Mouse (Mus musculus) CH12.LX (cell line): ENCODE results near the gene Camta1. TPM values are rescaled to one million over a fixed set of nuclear protein-coding genes. Genes with fewer than 3 reads are reported as not detected.

Experiments used
- DNase-seq: peaks from one replicate; pipeline ENCODE4 v3.0.0-alpha.2; 2013; ENCODE audit errors: extremely low read depth
- H3K27ac ChIP-seq: 2 replicates; pipeline ENCODE4 v1.5.1; 2012; ENCODE audit warnings: low read depth, mild to moderate bottlenecking, control low read depth, moderate library complexity; ENCODE audit not compliant: insufficient read depth
- H3K27me3 ChIP-seq: replicated peaks from 2 replicates; pipeline ENCODE3; 2012; ENCODE audit warnings: inconsistent platforms
- H3K36me3 ChIP-seq, 2 experiments: replicated peaks in 1 of 2; 2 replicates each; pipeline versions ENCODE3 to v1.6.1; 2012; ENCODE audit warnings: inconsistent platforms in 1 of 2, low read length in 1 of 2, mild to moderate bottlenecking in 1 of 2, mixed read lengths in 1 of 2, moderate library complexity in 1 of 2; ENCODE audit not compliant: control insufficient read depth in 1 of 2, insufficient read depth in 1 of 2
- H3K4me1 ChIP-seq, 2 experiments: 2 replicates each; pipeline ENCODE4 v1.6.1; 2012; ENCODE audit warnings: inconsistent platforms in 1 of 2, moderate library complexity in 1 of 2; ENCODE audit not compliant: insufficient read depth in 2 of 2, control insufficient read depth in 1 of 2
- H3K4me2 ChIP-seq: 2 replicates; pipeline ENCODE4 v1.6.1; 2012; ENCODE audit warnings: low read depth, mild to moderate bottlenecking, control low read depth; ENCODE audit not compliant: poor library complexity, insufficient read depth, severe bottlenecking
- H3K4me3 ChIP-seq, 3 experiments: fragments of 150-350 bp in 1 of 3; sonication (generic) in 1 of 3; replicated peaks in 1 of 3; 2 replicates each; pipeline versions ENCODE3 to v1.5.1; 2011 to 2012; ENCODE audit warnings: low read depth in 2 of 3, low read length in 2 of 3, mild to moderate bottlenecking in 2 of 3, moderate library complexity in 2 of 3, control low read depth in 1 of 3, improper control_type of control experiment in 1 of 3, inconsistent platforms in 1 of 3, mixed read lengths in 1 of 3; ENCODE audit not compliant: poor library complexity in 1 of 3
- H3K79me2 ChIP-seq: replicated peaks from 2 replicates; pipeline ENCODE4 v1.6.1; 2012; ENCODE audit warnings: mild to moderate bottlenecking, moderate library complexity; ENCODE audit not compliant: control insufficient read depth, poor library complexity, insufficient read depth, severe bottlenecking; ENCODE audit errors: extremely low read depth
- H3K9ac ChIP-seq: 2 replicates; pipeline ENCODE4 v1.6.1; 2012; ENCODE audit warnings: low read depth, mild to moderate bottlenecking, control low read depth, moderate library complexity; ENCODE audit not compliant: insufficient read depth
- H3K9me3 ChIP-seq: replicated peaks from 2 replicates; pipeline ENCODE3; 2012; ENCODE audit warnings: low read length, inconsistent platforms, mixed read lengths
- CTCF ChIP-seq, 2 experiments: IDR thresholded peaks in 1 of 2; conservative IDR thresholded peaks in 1 of 2; 2 replicates each; pipeline ENCODE4 v1.5.1; 2011 to 2012; ENCODE audit warnings: low read depth in 2 of 2, low read length in 2 of 2, improper control_type of control experiment in 1 of 2, inconsistent platforms in 1 of 2, mild to moderate bottlenecking in 1 of 2, moderate library complexity in 1 of 2
- E2F4 ChIP-seq: IDR thresholded peaks from 2 replicates; pipeline ENCODE4 v1.6.1; 2011; ENCODE audit warnings: low read depth, low read length, improper control_type of control experiment; ENCODE audit not compliant: insufficient replicate concordance
- ETS1 ChIP-seq: conservative IDR thresholded peaks from 2 replicates; pipeline ENCODE4 v1.6.1; 2012; ENCODE audit warnings: low read depth, mild to moderate bottlenecking, inconsistent platforms, low read length, improper control_type of control experiment, moderate library complexity
- HCFC1 ChIP-seq: IDR thresholded peaks from 2 replicates; pipeline ENCODE4 v1.6.1; 2012; ENCODE audit warnings: low read depth, mild to moderate bottlenecking, inconsistent platforms, low read length, improper control_type of control experiment
- JUND ChIP-seq: conservative IDR thresholded peaks from 2 replicates; pipeline ENCODE4 v1.6.1; 2011; ENCODE audit warnings: low read depth, low read length, improper control_type of control experiment
- MAFK ChIP-seq: IDR thresholded peaks from 2 replicates; pipeline ENCODE4 v1.6.1; 2011; ENCODE audit warnings: low read length, improper control_type of control experiment; ENCODE audit not compliant: insufficient replicate concordance
- MAZ ChIP-seq: IDR thresholded peaks from 2 replicates; pipeline ENCODE4 v1.6.1; 2012; ENCODE audit warnings: low read depth, mild to moderate bottlenecking, inconsistent platforms, low read length, improper control_type of control experiment, moderate library complexity
- MXI1 ChIP-seq: IDR thresholded peaks from 2 replicates; pipeline ENCODE4 v1.6.1; 2011; ENCODE audit warnings: mild to moderate bottlenecking, low read depth, low read length, improper control_type of control experiment
- NELFE ChIP-seq: IDR thresholded peaks from 2 replicates; pipeline ENCODE4 v1.6.1; 2011; ENCODE audit warnings: low read depth, low read length, improper control_type of control experiment
- PAX5 ChIP-seq: IDR thresholded peaks from 2 replicates; pipeline ENCODE4 v1.6.1; 2012; ENCODE audit warnings: low read length, inconsistent platforms, mixed read lengths
- POLR2A ChIP-seq: IDR thresholded peaks from 2 replicates; pipeline ENCODE4 v1.6.1; 2011; ENCODE audit warnings: low read depth, mild to moderate bottlenecking, improper control_type of control experiment, low read length
- SMC3 ChIP-seq: IDR thresholded peaks from 2 replicates; pipeline ENCODE4 v1.6.1; 2011; ENCODE audit warnings: low read depth, low read length, improper control_type of control experiment
- TBP ChIP-seq: conservative IDR thresholded peaks from 2 replicates; pipeline ENCODE4 v1.6.1; 2011; ENCODE audit warnings: low read depth, low read length, improper control_type of control experiment
- ZMIZ1 ChIP-seq: IDR thresholded peaks from 2 replicates; pipeline ENCODE4 v1.6.1; 2012; ENCODE audit warnings: low read depth, mild to moderate bottlenecking, inconsistent platforms, low read length, improper control_type of control experiment
- ZNF384 ChIP-seq: IDR thresholded peaks from 2 replicates; pipeline ENCODE4 v1.6.1; 2012; ENCODE audit warnings: low read depth, low read length, improper control_type of control experiment, inconsistent platforms
- dilution Hi-C: fragments of 300-500 bp; cut with MboI; formaldehyde crosslinking; loops from 2 replicates; pipeline ENCODE4 v1.14.3; 2020; ENCODE audit warnings: low sequenced_read_pairs; ENCODE audit not compliant: extremely low pct_unique_long_range_greater_than_20kb, extremely low pct_ligation_motif_present
- in situ Hi-C: fragments of 300-500 bp; cut with MboI; formaldehyde crosslinking; loops from 3 replicates; pipeline ENCODE4 v1.14.3; 2019; ENCODE audit warnings: low sequenced_read_pairs, low pct_ligation_motif_present, low pct_unique_long_range_greater_than_20kb, mixed read lengths
- polyA plus RNA-seq: library from polyadenylated mRNA; unstranded; fragments of >175 nt; gene quantifications from 2 replicates; pipeline ENCODE4 v1.2.1, GENCODE M21; 2012; ENCODE audit warnings: low read depth; ENCODE audit not compliant: insufficient read length
- total RNA-seq, 2 experiments: library from RNA; depleted of rRNA; stranded (reverse); fragments of 300-350 nt in 1 of 2; fragments of >200 nt in 1 of 2; gene quantifications; 2 replicates each; pipeline ENCODE4 v1.2.3; 2012 to 2014

Gene Camta1
- total and polyA plus RNA-seq, 3 experiments, result 9.9 to 32.5 (median 15.3) TPM

- in situ Hi-C loops, result no loop called here
- Histone ChIP-seq H3K79me2 (peaks cover 2% of the 10 kb centered on the region), H3K4me1 (peaks cover 9 to 27% of the 10 kb centered on the region in 2 experiments), H3K4me2 (no peak overlapping the region), H3K9ac (peak overlapping the region; percentile 84), H3K36me3 (peaks cover 0 to 22% of the 10 kb centered on the region in 2 experiments), H3K27me3 (peaks cover 13% of the 10 kb centered on the region), H3K4me3 (peak overlapping the region; percentile 20 to 98 (median 72)), H3K27ac (peak overlapping the region; percentile 56; the same call in 1 of the 2 replicates), H3K9me3 (no peaks in the 10 kb centered on the region)
- no peak for TF ChIP-seq MAZ
- no peak for TF ChIP-seq TBP
- TF ChIP-seq PAX5, result no peak
- no peak for TF ChIP-seq POLR2A
- TF ChIP-seq E2F4, result no peak
- dilution Hi-C loops, result no loop called here
- DNase-seq, result no peak
Observed at GRCm38 (mm10) chr4:151861471-151861805, 238 bp downstream of the Camta1 start.

- Histone ChIP-seq H3K27me3 (peaks cover 8% of the 10 kb centered on the region), H3K4me1 (peaks cover 6 to 27% of the 10 kb centered on the region in 2 experiments)
- TF ChIP-seq SMC3 (peak; percentile 12), NELFE (no peak), ETS1 (no peak), MAFK (no peak), CTCF (conservative IDR thresholded peaks at IDR 0.05 in 1 of 2, IDR thresholded peaks at IDR 0.05 in 1 of 2; ENCODE audit: low read depth in 2 of 2, low read length in 2 of 2) (peak in 1 of 2 experiments; percentile 85; a peak in 2 of 4 replicates), HCFC1 (no peak), JUND (no peak), ZMIZ1 (no peak), ZNF384 (peak; percentile 42; the same call in 1 of the 2 replicates), MXI1 (no peak)
- TF ChIP-seq, all 38 proteins: peak for 3
- no peaks in the 10 kb centered on the region for H3K9me3 ChIP-seq
- H3K9ac ChIP-seq, result peak overlapping the region; percentile 84
- H3K27ac ChIP-seq, result no peak overlapping the region
- H3K4me2 ChIP-seq, result peak overlapping the region; percentile 56
- H3K36me3 ChIP-seq, result peaks cover 0 to 29% of the 10 kb centered on the region in 2 experiments
- peak overlapping the region; percentile 54 to 73 (median 72) for H3K4me3 ChIP-seq
- peak; percentile 31 for DNase-seq
- dilution Hi-C loops (no loop called here), in situ Hi-C loops (no loop called here)
- peaks cover 2% of the 10 kb centered on the region for H3K79me2 ChIP-seq
Observed at GRCm38 (mm10) chr4:151860441-151861331, 990 bp downstream of the Camta1 start.
